Mouse (Mus musculus) E14TG2a.4 (cell line): ENCODE measurements around the gene Zfp111.

Experiments used
- CTCF ChIP-seq: conservative IDR thresholded peaks from 2 replicates; pipeline ENCODE4 v1.5.1; 2014; ENCODE audit warnings: low read length
- NANOG ChIP-seq: IDR thresholded peaks from 2 replicates; pipeline ENCODE4 v1.6.1; 2014; ENCODE audit warnings: borderline replicate concordance, low read length, mixed read lengths
- POU5F1 ChIP-seq: IDR thresholded peaks from 2 replicates; pipeline ENCODE4 v1.6.1; 2014; ENCODE audit warnings: low read length, borderline replicate concordance

DNA sequence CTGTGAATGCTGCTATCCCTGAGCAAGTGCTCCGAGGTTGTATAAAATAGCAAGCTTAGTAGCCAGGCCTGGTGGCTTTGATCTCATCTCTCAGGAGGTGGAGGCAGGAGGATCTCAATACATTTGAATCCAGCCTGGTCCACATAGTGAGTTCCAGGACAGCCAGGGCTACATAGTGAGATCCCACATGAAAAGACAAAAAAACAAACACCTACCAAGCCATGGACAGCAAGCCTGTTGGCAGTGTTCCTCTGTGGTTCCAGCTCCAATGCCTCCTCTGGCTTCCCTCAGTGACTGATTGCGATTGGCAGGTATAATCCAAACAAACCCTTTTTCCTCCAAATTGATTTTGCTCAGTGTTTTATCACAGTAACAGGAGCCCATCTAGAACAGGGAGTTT is 947 bp downstream of the Zfp111 start:
- no peak for TF ChIP-seq CTCF
- no peak for TF ChIP-seq POU5F1
- no peak for TF ChIP-seq NANOG
